Mouse (Mus musculus) CH12.LX (cell line): ENCODE results near the gene Serpinf1.

ENCODE experiments used
- MAX ChIP-seq: IDR thresholded peaks from 2 replicates; pipeline ENCODE4 v1.6.1; 2011; ENCODE audit warnings: low read length, improper control_type of control experiment
- POLR2A ChIP-seq: IDR thresholded peaks from 2 replicates; pipeline ENCODE4 v1.6.1; 2011; ENCODE audit warnings: low read depth, mild to moderate bottlenecking, improper control_type of control experiment, low read length
- TBP ChIP-seq: conservative IDR thresholded peaks from 2 replicates; pipeline ENCODE4 v1.6.1; 2011; ENCODE audit warnings: low read depth, low read length, improper control_type of control experiment
- USF1 ChIP-seq: IDR thresholded peaks from 2 replicates; pipeline ENCODE4 v1.6.1; 2014; ENCODE audit warnings: low read depth, mild to moderate bottlenecking, inconsistent platforms, low read length, improper control_type of control experiment

DNA sequence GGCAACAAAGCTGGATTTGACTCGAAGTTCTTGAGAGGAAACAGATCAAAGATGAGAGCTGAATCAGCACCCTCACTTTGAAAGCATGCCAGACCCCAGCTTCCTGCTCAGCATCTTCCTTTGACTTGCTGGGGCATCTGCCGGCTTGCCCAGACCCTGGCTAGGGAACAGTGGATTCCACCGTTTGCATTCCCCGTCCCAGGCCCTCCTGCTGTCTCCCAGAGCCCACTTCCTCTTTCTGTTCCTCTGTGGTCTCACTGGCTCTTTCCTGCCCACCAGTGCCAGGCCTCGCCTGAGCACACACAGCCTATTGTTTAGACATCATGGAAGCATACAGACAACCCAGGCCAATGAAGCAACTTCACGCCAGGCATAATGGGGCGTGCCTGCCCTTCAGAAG, 7.4 kb downstream of the Serpinf1 start:
- TF ChIP-seq POLR2A (no peak), MAX (0 out of 2 replicates have a peak, but pooled peaks have one; percentile 42), TBP (no peak), USF1 (no peak)
